Mouse (Mus musculus): Measurements from ENCODE around the gene Myh8. TPM values are rescaled to one million over a fixed set of nuclear protein-coding genes. Genes with fewer than 3 reads are reported as not detected.

Gene Myh8
- total RNA-seq, 2 experiments from 2014 or later = not detected

DNA sequence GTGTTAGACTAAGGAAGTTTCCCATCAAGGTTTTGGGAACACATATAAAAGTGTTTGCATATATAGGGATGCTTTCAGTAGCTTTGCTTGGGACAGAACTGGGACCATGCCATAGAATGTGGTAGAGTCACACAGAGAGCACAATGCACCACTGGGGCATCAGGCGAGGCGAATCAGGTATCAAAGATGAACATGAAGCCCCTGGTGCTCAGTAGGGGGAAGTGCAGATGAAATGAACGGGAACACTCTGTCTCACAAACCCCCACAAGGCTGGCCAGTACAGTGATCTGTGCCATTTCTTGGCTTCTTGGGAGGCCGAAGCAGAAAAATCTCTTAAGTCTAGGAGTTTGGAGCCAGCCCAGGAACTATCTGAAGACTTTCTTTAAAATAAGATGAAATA lies 76.1 kb downstream of the Myh8 start:
- peak; percentile 57; the same call in 1 of the 2 replicates for ATAC-seq (replicated peaks; ENCODE audit: low FRiP score, low TSS enrichment, poor library complexity, severe bottlenecking)

DNA sequence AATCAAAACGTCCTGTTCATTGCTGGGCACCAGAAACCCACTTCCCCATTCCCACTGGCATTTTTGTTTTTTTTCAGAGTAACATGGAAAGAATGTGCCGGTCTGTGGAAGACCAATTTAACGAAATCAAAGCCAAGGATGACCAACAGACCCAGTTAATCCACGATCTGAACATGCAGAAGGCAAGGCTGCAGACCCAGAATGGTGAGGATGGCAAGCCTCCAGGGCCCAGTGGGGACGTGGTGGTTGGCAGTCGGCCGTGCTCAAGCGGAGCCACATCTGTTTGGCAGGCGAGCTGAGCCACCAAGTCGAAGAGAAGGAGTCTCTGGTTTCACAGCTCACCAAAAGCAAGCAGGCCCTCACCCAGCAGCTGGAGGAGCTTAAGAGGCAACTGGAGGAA lies 81.1 kb downstream of the Myh8 start:
- no peak for ATAC-seq (replicated peaks; ENCODE audit: low FRiP score, low TSS enrichment, poor library complexity, severe bottlenecking)

Other genes starting within 250 kb of the Myh8 start
- 11.0 and 25.4 TPM in 2 replicates for gene Adprm, start 224.5 kb upstream of the Myh8 start, total RNA-seq (2014; fragmentation: Nextera tagmentation)
- gene Adprm, start 224.5 kb upstream of the Myh8 start, total RNA-seq (2017) = 12.7 and 17.2 TPM in 2 replicates
- gene Sco1, start 224.5 kb upstream of the Myh8 start, total RNA-seq (2014; fragmentation: Nextera tagmentation) = 5.1 and 11.9 TPM in 2 replicates
- 27.2 and 30.7 TPM in 2 replicates for gene Sco1, start 224.5 kb upstream of the Myh8 start, total RNA-seq (2017)
- not detected in 2 replicates for gene Myh3, start 198.8 kb upstream of the Myh8 start, total RNA-seq (2014; fragmentation: Nextera tagmentation)
- not detected in 2 replicates for gene Myh3, start 198.8 kb upstream of the Myh8 start, total RNA-seq (2017)
- not detected in 2 replicates for gene Myh2, start 106.1 kb upstream of the Myh8 start, total RNA-seq (2014; fragmentation: Nextera tagmentation)
- not detected in 2 replicates for gene Myh2, start 106.1 kb upstream of the Myh8 start, total RNA-seq (2017)
- gene Myh1, start 77.1 kb upstream of the Myh8 start, total RNA-seq (2014; fragmentation: Nextera tagmentation) = not detected in 2 replicates
- not detected in 2 replicates for gene Myh1, start 77.1 kb upstream of the Myh8 start, total RNA-seq (2017)
- gene Myh4, start 39.1 kb upstream of the Myh8 start, total RNA-seq (2014; fragmentation: Nextera tagmentation) = not detected in 2 replicates
- not detected in 2 replicates for gene Myh4, start 39.1 kb upstream of the Myh8 start, total RNA-seq (2017)
- gene Myh13, start 44.5 kb downstream of the Myh8 start, total RNA-seq (2014; fragmentation: Nextera tagmentation) = not detected in 2 replicates
- not detected in 2 replicates for gene Myh13, start 44.5 kb downstream of the Myh8 start, total RNA-seq (2017)
- 0.67 and 3.4 TPM in 2 replicates for gene Gas7, start 178.3 kb downstream of the Myh8 start, total RNA-seq (2014; fragmentation: Nextera tagmentation)
- gene Gas7, start 178.3 kb downstream of the Myh8 start, total RNA-seq (2017) = 0.80 and 1.3 TPM in 2 replicates

Measured in megakaryocyte-erythroid progenitor cell, adult 5-6 weeks (primary cell).